Mouse (Mus musculus): ENCODE measurements around the gene Lmntd2. TPM values are rescaled to one million over a fixed set of nuclear protein-coding genes. Genes with fewer than 3 reads are reported as not detected.

Gene Lmntd2
- polyA plus RNA-seq, 1 experiment from 2014 or later, result 3.4 TPM

DNA sequence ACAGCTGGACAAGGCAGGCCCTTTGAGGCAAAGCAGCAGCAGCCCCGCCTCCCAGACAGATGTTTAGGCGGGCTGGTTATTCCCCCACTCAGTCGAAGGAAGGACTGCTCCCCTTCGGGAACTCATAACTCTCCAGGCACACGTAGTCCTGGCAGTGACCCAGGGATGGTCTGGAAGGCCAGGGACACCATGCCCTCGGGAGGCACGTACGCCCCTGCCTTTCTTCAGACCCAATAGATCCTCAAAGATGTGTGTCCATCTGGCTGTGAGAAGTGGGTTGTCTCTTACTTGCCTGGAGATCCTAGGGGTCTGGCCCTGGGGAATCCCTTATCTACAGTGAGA, 8.2 kb upstream of the Lmntd2 start:
- DNase-seq (ENCODE audit: extremely low spot score, low spot score), result no peak
- H3K27ac ChIP-seq, result peak overlapping the region; percentile 95
- H3K4me1 ChIP-seq, result peaks cover 55% of the 10 kb centered on the region
- peak overlapping the region; percentile 65 for H3K4me3 ChIP-seq
- peaks cover 38% of the 10 kb centered on the region for H3K36me3 ChIP-seq (replicated peaks)
- 22% methylated on average over 8 of the region's 8 CpGs for WGBS
- H3K9me3 ChIP-seq, result no peaks in the 10 kb centered on the region
- no peaks in the 10 kb centered on the region for H3K27me3 ChIP-seq (ENCODE audit: poor library complexity, severe bottlenecking)

DNA sequence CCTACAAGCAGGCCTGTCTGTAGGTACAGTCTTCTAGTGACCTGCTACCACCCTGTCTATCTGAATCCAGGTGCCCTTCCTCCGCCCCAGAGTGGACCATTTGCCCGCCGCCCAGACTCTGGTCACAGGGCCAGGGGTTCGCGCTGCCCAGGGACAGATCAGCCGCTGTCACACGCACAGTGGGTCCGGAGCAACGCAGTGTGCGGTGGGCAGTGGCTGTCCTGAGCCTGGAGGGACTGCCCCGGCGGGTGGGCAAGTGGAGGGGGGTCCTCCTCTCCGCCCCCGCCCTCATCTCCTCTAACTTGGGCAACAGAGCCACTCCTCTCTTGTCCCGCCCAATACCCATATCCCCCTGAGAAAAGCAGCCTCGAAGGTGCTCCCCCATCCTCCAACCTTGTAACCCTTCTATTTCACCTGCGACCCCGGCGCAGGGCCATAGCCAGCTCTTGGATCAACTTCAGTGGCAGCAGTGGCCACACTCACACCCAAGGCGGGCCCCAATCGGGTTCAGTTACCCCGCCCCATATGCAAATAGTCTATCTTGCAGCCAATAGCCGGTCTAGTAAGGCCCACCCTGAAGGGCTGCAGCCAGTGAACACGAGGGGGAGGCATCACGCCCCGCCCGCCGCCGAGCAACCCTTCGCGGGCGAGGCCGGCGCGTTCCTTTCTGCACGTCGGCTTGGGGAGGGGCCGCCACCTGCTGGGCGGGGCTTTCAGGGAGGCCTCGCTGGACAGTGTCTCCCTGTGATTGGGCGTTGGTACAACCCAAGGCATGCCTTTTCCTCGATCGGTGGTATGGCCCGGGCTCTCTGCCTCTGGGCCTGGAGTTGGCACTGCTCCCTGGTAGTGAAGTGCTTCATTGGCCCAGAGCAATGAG, 7.6 kb upstream of the Lmntd2 start:
- Histone ChIP-seq H3K36me3 (replicated peaks) (peaks cover 40% of the 10 kb centered on the region), H3K27ac (peak overlapping the region; percentile 95), H3K9me3 (no peaks in the 10 kb centered on the region), H3K4me1 (peaks cover 61% of the 10 kb centered on the region), H3K4me3 (peak overlapping the region; percentile 65), H3K27me3 (ENCODE audit: poor library complexity, severe bottlenecking) (no peaks in the 10 kb centered on the region)
- 2% methylated on average over 44 of the region's 44 CpGs for WGBS
- DNase-seq (ENCODE audit: extremely low spot score, low spot score), result peak; percentile 99

DNA sequence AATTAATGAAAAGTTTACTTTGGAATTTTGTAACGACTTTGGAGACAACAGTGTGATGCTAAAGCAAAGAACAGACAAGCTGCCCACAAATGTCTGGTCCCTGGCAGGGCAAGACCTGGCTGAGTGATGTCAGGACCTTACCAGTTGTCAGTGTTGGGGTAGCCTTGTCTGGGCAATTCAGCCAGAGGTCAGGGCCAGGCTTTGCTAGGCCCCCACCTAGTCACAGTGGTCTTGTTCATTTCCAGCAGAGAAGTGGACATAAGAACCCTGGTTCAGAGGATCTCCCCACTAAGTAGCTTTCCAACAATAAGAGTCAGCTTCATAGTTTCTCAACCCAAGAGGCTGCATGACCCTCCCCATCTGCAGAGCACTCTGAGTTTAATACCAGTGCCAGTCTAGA, 6.5 kb upstream of the Lmntd2 start:
- DNase-seq (ENCODE audit: extremely low spot score, low spot score), result no peak
- Histone ChIP-seq H3K36me3 (replicated peaks) (peaks cover 40% of the 10 kb centered on the region), H3K27me3 (ENCODE audit: poor library complexity, severe bottlenecking) (no peaks in the 10 kb centered on the region), H3K27ac (peak overlapping the region; percentile 95), H3K4me3 (peak overlapping the region; percentile 65), H3K9me3 (no peaks in the 10 kb centered on the region), H3K4me1 (peaks cover 68% of the 10 kb centered on the region)
- 88% methylated on average over 1 of the region's 1 CpGs for WGBS

DNA sequence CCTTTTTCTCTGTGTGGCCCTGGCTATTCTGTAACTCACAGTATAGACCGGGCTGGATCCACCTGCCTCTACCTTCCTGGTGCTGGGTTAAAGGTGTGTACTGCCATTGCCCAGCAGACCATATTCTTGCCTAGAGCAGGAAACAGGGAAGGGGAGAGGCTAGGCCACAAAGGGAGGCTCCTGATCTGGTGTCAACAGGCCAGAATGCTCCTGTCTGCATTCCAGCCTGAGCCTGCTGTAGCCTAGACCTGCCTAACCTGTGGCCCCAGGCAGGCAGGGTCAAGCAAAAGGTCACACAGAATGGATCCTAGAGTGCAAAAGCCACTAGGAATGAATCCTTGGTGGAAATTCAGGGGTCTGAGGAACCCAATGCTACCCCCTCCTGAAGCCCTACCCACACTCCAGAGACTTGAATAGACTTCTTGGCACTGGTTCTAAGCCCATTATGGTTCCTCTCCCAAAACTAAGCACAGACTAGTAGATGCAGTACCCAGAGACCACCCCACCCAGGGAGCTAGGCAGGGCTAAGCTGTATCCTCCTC, 5.7 kb upstream of the Lmntd2 start:
- peaks cover 40% of the 10 kb centered on the region for H3K36me3 ChIP-seq (replicated peaks)
- peaks cover 76% of the 10 kb centered on the region for H3K4me1 ChIP-seq
- peak overlapping the region; percentile 65; the same call in 1 of the 2 replicates for H3K4me3 ChIP-seq
- 0 out of 2 replicates have a peak overlapping the region, but pooled peaks have one; percentile 48 for H3K27ac ChIP-seq
- H3K27me3 ChIP-seq (ENCODE audit: poor library complexity, severe bottlenecking), result no peaks in the 10 kb centered on the region
- no peaks in the 10 kb centered on the region for H3K9me3 ChIP-seq
- WGBS, result 92% methylated on average over 1 of the region's 1 CpGs
- no peak for DNase-seq (ENCODE audit: extremely low spot score, low spot score)

DNA sequence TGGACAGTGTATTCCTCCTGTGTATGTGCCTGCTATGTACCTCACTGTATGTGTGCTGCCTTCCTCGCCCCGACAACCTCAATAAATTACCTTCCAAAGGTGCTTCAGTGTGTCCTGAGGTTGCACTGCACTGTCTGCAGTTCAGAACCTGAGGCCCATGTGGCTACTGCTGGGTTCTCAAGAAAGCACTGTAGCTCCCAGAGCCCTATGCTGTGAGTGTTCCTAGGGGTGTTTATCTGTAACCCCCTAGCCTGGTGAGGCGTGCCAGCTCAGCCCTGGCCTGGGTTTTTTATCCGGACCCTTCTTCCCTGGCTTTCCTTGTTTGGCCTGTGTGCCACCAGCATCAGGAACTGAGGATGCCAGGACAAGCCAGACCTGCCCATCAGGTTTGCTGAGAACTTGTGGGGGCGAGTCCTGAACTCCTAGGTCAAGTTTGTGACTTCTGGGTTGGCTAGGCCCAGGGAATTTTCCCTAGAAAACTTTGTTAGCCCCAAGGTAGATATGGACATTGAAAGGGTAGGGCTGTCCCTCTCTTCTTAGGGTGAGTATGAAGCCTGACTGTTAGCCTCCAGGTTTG, 4.8 kb upstream of the Lmntd2 start:
- no peak overlapping the region for H3K4me3 ChIP-seq

DNA sequence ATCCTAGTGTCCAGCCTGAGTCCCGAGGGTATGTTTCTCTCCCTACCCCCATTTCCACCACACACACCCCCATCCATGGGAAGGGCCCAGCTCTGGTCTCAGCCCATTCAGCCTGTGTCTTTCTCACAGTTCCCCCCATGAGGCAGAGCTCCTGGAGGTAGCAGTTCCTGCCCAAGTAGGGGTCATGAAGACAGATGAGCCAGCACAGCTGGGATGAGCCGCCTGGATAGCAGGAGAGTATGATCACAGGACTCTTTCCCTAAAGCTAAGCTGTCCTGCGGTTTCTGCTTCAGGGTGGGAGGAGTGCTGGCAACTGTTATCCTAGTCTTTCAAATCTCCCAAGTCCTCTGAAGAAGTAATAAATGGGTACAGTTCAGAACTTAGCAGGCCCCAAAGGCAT, 4.3 kb upstream of the Lmntd2 start:
- no peaks in the 10 kb centered on the region for H3K9me3 ChIP-seq
- H3K4me1 ChIP-seq, result peaks cover 87% of the 10 kb centered on the region
- H3K36me3 ChIP-seq (replicated peaks), result peaks cover 40% of the 10 kb centered on the region
- WGBS, result 83% methylated on average over 3 of the region's 3 CpGs
- no peak overlapping the region for H3K4me3 ChIP-seq
- H3K27ac ChIP-seq, result no peak overlapping the region
- no peaks in the 10 kb centered on the region for H3K27me3 ChIP-seq (ENCODE audit: poor library complexity, severe bottlenecking)
- DNase-seq (ENCODE audit: extremely low spot score, low spot score), result no peak

More for the DNA sequence above, 4.8 kb upstream of the Lmntd2 start:
- WGBS, result 91% methylated on average over 5 of the region's 5 CpGs
- H3K27me3 ChIP-seq (ENCODE audit: poor library complexity, severe bottlenecking), result no peaks in the 10 kb centered on the region
- H3K9me3 ChIP-seq, result no peaks in the 10 kb centered on the region
- peaks cover 86% of the 10 kb centered on the region for H3K4me1 ChIP-seq
- DNase-seq (ENCODE audit: extremely low spot score, low spot score), result no peak
- no peak overlapping the region for H3K27ac ChIP-seq
- peaks cover 40% of the 10 kb centered on the region for H3K36me3 ChIP-seq (replicated peaks)

DNA sequence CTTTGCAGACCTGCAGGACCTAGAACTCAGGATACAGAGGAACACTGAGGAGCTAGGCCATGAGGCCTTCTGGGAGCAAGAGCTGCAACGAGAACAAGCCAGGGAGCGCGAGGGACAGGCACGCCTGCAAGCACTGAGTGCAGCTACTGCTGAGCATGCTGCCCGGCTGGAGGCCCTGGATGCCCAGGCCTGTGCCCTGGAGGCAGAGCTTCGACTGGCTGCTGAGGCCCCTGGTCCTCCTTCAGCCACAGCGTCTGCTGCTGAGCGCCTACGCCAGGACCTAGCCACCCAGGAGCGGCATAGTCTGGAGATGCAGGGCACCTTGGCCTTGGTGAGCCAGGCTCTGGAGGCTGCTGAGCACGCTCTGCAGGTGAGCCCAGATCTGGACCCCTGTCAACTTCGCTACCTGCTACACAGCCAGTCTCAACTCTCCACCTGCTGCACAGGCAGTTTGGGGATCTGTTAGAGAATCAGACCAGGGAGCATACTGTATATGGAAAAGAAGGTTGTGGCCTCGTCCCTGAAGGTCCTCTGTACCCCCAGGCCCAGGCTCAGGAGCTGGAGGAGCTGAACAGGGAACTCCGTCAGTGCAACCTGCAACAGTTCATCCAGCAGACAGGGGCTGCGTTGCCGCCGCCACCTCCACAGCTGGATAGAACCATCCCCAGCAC, 3.6 kb upstream of the Lmntd2 start:
- Histone ChIP-seq H3K4me3 (peak overlapping the region; percentile 84; the same call in 1 of the 2 replicates), H3K36me3 (replicated peaks) (peaks cover 40% of the 10 kb centered on the region), H3K4me1 (peaks cover 87% of the 10 kb centered on the region), H3K27ac (0 out of 2 replicates have a peak overlapping the region, but pooled peaks have one; percentile 35), H3K27me3 (ENCODE audit: poor library complexity, severe bottlenecking) (no peaks in the 10 kb centered on the region), H3K9me3 (no peaks in the 10 kb centered on the region)
- no peak for DNase-seq (ENCODE audit: extremely low spot score, low spot score)
- WGBS, result 92% methylated on average over 17 of the region's 17 CpGs

- DNase-seq (ENCODE audit: extremely low spot score, low spot score), result no peak
- Histone ChIP-seq H3K4me3 (peak overlapping the region; percentile 84), H3K27me3 (ENCODE audit: poor library complexity, severe bottlenecking) (no peaks in the 10 kb centered on the region), H3K4me1 (peaks cover 82% of the 10 kb centered on the region), H3K27ac (peak overlapping the region; percentile 35; the same call in 1 of the 2 replicates), H3K36me3 (replicated peaks) (peaks cover 40% of the 10 kb centered on the region), H3K9me3 (no peaks in the 10 kb centered on the region)
- WGBS, result 89% methylated on average over 11 of the region's 11 CpGs
Observed at GRCm38 (mm10) chr7:141216894-141217293, 3.0 kb upstream of the Lmntd2 start.

DNA sequence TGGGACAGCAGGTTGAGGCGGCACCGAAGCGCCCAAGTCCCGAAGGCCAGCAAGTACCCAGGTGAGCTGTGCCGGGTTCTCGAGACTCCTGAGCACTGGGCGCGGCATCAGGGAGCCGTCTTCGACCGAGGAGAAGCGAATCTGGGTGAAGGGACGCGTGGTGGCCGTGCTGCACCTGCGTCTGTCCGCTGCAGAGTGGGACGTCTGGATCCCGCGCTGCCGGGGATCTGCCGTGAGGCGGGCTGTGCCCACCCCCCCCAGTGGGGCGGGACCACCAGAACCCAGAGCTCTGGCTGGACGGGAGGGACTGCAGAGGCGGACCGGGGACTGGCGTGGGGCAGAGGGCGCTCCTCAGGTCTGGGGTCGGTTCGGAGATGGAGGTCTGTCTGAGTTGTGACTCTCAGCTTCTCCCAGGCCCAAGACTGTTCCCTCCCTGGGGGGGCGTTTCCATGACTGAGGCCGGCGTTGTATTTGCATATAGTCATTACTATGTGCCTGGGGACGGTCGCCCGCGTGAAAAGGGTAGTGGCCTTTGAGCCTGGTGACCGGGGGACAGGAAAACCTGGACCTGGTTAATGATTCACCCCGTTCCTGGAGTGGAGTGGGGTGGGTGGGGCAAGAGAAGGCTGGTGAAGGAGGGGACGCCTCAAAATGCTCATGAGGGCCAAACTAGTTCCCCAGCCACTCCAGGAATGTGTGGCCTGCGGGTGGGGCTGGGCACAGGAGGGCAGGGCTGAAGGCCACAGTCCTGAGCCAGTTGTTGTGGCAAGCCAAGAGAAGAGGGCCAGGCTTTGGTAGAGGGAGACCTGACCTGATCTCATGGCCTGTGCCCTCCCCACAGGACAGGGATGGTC, 2.2 kb upstream of the Lmntd2 start:
- WGBS, result under 1% methylated on average over 42 of the region's 42 CpGs
- Histone ChIP-seq H3K4me3 (peak overlapping the region; percentile 84), H3K36me3 (replicated peaks) (peaks cover 40% of the 10 kb centered on the region), H3K4me1 (peaks cover 75% of the 10 kb centered on the region), H3K9me3 (no peaks in the 10 kb centered on the region), H3K27ac (peak overlapping the region; percentile 90), H3K27me3 (ENCODE audit: poor library complexity, severe bottlenecking) (no peaks in the 10 kb centered on the region)
- DNase-seq (ENCODE audit: extremely low spot score, low spot score), result no peak

DNA sequence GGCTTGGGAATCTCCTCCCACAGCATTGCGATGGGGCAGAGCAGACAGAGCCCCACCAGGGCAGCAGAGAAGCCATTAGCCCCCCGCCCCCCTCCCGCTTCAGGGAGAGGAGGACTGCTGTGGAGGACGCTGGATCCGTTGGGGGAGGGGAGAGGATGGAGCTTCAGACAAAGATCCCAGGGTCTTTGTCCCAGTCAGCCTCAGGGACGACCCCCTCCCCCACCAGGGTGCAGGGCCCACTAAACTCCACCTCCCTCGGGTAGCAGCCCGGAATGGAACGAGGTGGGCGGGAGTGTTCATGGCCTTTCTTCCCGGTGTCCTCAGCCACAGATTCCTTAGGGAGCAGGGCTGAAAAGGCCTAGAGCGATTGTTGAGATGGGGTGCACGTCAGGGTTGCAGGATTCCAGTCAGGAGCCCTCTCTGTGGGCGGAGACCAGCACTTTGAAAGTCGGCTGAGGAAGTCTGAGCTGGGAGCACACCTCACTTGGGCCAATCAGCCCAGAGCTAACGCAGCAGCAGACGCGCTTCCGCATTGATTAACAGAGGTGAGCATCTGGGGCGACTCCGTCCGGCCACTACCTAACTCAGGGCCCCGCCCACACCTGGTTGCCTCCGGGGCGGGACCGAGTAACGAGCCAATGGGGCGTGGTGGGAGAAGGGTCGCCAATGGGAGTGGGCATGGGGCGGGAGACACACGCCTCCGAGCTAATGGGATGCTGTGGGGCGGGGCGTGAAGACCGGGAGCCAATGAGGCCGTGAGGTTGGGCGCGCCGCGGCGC, 1.4 kb upstream of the Lmntd2 start, which contains the start of gene Rassf7:
Gene Rassf7, plus strand, starts transcription at position 760 of the 779 bp plus-strand sequence.
- peak; percentile 96 for DNase-seq (ENCODE audit: extremely low spot score, low spot score)
- H3K4me1 ChIP-seq, result peaks cover 71% of the 10 kb centered on the region

DNA sequence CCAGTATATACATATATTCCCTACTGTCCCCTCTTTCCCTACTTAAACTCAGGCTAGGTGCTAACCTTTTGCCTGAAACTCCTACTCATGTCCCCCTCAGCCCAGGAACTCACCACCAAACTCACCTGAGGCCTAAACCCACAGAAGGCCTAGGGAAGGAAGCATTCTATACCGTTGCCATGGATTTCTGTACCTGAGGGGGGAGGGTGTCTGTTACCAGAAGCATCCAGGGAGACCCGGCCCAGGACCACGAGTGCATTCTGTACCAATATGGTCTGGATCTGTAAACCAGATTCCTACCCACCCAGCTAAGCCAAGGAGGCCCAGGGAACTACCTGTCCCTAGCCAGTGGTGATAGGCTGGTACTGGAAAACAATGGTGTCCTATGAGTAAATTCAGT, 430 bp upstream of the Lmntd2 start:
- Histone ChIP-seq H3K4me1 (peaks cover 62% of the 10 kb centered on the region), H3K4me3 (peak overlapping the region; percentile 84), H3K27me3 (ENCODE audit: poor library complexity, severe bottlenecking) (no peaks in the 10 kb centered on the region), H3K27ac (peak overlapping the region; percentile 90), H3K36me3 (replicated peaks) (peaks cover 24% of the 10 kb centered on the region), H3K9me3 (no peaks in the 10 kb centered on the region)
- WGBS, result 79% methylated on average over 3 of the region's 3 CpGs
- DNase-seq (ENCODE audit: extremely low spot score, low spot score), result no peak

More for the DNA sequence above, 1.4 kb upstream of the Lmntd2 start, which contains the start of gene Rassf7:
- Histone ChIP-seq H3K9me3 (no peaks in the 10 kb centered on the region), H3K27ac (peak within 1 kb of the TSS; percentile 90), H3K4me3 (peak within 1 kb of the TSS; percentile 84), H3K36me3 (replicated peaks) (peaks cover 34% of the 10 kb centered on the region), H3K27me3 (ENCODE audit: poor library complexity, severe bottlenecking) (no peaks in the 10 kb centered on the region)
- under 1% methylated on average over 41 of the region's 41 CpGs for WGBS
